Mouse (Mus musculus) kidney, postnatal 4 days (tissue): Measurements from ENCODE around the gene Bend7.

Source experiments
- DNase-seq, 2 experiments: peaks; one replicate each; pipeline ENCODE4 v3.0.0; 2021; ENCODE audit warnings: mixed read lengths in 2 of 2

Bend7 gene

DNA sequence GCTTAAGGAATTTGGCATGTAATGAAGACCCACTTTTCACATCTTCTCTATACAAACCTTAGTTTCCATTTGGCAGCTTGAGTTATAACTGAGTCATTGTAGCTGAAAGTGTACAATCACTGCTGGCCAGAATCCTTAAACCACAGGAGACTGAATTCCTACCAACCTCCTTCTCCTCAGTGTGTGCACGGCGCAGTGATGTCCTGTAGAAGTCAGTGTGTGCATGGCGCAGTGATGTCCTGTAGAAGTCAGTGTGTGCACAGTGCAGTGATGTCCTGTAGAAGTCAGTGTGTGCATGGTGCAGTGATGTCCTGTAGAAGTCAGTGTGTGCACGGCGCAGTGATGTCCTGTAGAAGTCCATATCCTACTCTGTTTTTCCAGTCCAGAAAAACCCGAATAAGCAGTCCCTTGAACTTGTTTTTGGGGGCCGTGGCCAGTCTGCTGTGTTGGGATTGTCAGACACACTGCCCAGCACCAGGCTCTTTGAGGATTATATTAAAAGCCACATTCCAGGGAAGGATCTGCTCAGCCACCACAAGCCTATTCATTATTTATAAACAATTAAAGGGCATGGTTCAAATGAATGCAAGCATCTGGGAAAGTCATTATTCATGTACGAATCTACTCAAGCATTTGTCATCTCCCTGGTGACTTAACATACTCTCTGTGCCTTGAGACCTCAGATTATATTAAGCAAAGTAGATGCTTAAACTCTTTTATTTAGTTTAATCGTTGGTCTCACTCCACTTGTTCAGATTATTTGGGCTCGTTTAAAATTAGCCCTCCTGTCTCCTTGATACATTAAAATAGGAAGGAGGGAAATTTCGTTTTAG lies 65.4 kb downstream of the Bend7 start:
- DNase-seq = no peak

GRCm38 (mm10) chr2:4784012-4784411 lies 66.4 kb downstream of the Bend7 start:
- no peak for DNase-seq

DNA sequence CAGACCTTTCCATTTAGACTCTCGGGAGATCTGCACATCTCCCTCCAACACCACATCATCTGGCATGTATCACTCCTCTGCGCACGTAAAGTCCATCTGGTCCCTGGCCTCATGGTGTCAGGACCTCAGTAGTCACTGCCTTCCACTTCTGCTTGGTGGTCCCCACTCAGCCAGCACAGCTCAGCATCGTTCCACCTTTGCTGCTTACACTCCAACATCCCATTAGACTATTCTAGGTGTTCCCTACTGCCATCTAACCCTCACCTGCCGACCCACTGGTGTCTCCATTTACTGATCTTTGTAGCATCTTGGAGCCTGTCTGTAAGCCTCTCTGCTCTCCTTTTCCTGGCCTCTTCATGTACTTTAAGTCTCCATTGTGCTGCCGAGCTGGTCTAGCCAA lies 67.4 kb downstream of the Bend7 start:
- no peak for DNase-seq

GRCm38 (mm10) chr2:4787223-4787622 lies 69.6 kb downstream of the Bend7 start:
- DNase-seq = no peak

GRCm38 (mm10) chr2:4791646-4792045 lies 74.0 kb downstream of the Bend7 start:
- DNase-seq = no peak

- DNase-seq = no peak
Measured at GRCm38 (mm10) chr2:4792554-4792953, 74.9 kb downstream of the Bend7 start.

DNA sequence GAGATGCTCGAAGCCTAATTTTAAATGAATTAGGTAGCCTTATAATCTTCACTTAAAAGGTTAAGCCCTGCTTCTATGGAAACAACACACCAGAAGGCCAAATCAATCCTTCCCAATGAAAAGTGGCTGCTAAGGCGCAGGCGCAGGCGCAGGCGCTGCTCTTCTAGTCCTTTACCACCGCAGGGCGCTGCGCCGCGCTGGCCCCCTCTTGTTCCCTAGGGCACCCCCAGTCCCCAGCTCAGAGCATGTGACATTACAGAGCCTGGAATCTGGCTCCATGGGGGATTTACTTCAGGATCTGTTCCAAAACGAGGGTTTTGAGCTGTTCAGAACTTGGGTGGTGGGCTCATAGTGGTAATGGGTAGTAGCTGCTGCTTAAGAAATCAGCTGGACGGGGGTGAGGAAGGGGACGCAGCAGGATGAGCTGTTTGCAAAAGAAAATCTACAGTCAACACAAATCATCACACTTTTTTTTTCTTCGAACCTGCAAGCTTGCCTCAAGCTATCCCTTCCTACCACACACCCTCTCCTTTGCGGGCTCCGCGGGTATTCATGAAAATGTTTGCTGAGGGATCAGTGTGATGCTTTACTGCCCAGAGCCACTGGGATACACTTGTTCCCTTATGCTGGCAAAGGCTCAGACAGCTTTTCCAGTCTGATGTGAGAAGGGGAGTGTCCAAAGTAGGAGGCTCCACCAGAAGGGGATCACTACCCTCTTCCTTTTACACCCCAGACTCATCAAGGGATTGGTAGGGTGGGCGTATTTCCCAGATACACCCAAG lies 85.0 kb downstream of the Bend7 start:
- DNase-seq = no peak

- no peak for DNase-seq
Measured at GRCm38 (mm10) chr2:4816308-4816707, 98.7 kb downstream of the Bend7 start.

- DNase-seq = no peak
Measured at GRCm38 (mm10) chr2:4817678-4818077, 100.0 kb downstream of the Bend7 start.

DNA sequence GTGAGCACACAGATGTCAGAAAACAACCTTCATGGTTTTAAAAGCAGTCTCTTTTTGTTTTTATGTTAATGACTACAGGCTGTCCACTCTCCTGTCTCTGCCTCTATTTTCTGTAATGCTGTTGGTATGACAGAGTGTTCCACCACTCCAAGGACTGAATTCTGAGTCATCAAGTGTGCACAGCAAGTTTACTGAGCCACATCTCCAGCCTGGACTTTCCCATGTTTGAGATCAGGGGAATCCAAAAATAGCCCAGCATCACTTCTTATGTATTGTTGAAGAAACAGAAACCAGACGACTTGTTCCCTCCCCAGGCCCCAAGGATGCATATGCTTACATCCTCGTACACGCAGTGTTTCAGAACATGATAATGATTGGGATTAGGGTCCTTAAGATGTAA lies 102.6 kb downstream of the Bend7 start:
- no peak for DNase-seq

DNA sequence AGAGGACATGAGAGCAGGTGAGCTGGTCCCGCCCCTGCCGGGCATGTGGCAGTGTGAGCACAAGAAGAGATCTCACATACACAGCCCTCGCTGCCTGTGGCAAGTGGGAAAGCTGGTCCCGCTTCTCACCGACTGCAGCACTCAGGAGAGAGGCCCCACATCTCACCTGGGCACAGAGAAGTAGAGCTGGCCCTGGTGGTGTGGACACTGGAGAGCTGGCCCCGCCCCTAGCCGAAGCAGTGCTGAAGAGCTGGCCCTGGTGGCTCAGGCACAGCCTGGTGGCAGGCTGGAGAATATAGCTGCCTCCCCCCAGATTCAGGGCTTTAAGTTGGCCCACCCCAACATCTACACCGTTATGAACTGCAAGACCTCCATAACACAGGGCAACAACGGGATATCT lies 106.4 kb downstream of the Bend7 start:
- DNase-seq = no peak

DNA sequence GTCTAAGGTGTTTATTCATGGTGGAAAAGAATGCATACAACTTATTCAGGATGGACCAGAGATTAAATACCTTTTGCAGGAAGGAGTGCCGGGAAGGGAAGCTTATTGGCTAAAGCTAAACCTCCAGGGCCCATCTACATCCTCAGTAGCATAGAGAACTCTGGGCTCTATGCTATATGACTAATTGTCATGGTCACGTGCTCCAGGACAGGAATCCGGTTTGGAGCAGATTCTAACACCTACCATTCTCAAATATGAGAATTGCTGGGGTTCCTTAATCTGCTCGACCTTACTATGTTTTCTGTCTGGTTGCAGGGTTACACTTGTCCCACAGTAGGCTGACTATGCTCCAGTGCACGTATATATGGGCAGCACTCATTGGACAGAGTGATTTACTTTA lies 110.4 kb downstream of the Bend7 start:
- DNase-seq = no peak

- no peak for DNase-seq
Measured at GRCm38 (mm10) chr2:4828446-4828997, 110.9 kb downstream of the Bend7 start.

DNA sequence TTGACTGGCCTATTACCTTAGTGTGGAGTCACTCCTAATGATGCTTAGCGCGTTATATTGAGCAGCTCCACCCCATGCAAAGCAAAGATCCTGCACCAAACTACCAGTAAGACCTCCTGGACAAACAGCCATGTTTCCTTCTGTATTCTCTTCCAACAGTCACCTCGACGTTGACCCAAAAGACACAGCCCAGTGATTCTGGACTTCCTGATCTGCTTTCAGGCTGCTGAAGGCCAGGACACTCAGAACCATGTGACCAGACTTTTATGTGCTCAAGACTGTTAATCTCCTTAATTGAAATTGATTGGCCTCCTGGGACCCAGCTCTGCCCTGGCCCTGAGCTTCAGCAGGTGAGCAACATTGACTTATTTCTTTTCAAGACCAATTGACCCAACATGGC lies 111.4 kb downstream of the Bend7 start:
- DNase-seq = no peak

GRCm38 (mm10) chr2:4829489-4830065 lies 111.9 kb downstream of the Bend7 start:
- DNase-seq = no peak

GRCm38 (mm10) chr2:4831493-4831892 lies 113.9 kb downstream of the Bend7 start:
- no peak for DNase-seq

GRCm38 (mm10) chr2:4832166-4832565 lies 114.5 kb downstream of the Bend7 start:
- no peak for DNase-seq

GRCm38 (mm10) chr2:4849449-4849848 lies 131.8 kb downstream of the Bend7 start:
- DNase-seq = no peak
